Mouse (Mus musculus) c-Kit-positive CD71-negative TER-119-negative erythroid progenitor cells, embryonic 14.5 days (primary cell): ENCODE results near the gene Col24a1.

Experiments used
- DNase-seq: peaks from one replicate; pipeline ENCODE4 v3.0.0-alpha.2; 2013; ENCODE audit warnings: low read depth

Gene Col24a1

DNA sequence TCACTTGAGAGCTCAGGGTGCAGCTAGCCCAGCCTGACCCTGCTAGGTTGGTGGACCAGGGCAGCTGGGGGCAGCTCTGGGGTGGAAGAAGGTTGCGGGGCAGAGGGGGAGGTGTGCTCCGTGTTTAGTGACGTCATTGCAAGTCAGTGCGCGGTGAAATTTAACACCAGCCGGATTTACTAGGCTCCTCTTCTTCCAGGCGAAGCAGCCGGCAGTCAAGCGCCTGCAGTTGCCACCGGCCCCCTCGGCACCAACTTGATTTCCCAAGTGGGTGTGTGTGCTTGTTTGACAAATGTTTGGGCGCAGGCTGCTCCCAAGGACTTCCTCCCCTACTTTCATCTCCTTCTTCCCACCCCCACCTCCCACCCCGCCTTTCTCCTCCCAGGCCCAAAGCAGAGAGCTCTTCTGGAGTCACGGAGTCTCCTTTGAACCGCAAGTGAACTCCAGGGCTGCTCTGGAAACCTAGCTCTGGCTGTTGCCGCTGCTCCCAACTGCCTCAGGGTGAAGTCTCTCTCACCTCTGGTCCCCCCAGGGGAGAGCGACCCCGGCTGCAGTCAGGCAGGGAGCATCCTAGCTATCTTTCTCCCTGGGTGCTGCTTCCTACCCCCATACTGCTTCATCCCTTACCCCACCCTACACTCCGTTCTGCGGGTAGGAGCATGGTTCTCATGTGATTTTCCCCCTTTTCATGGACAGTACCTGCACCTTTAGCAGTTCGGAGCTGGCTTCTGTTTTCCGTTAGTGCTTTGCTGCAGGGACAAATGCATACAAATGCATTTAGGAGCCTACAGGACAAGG is at the start of gene Col24a1:
Gene Col24a1, plus strand, starts transcription at position 136 of the 798 bp plus-strand sequence.
- no peak for DNase-seq

DNA sequence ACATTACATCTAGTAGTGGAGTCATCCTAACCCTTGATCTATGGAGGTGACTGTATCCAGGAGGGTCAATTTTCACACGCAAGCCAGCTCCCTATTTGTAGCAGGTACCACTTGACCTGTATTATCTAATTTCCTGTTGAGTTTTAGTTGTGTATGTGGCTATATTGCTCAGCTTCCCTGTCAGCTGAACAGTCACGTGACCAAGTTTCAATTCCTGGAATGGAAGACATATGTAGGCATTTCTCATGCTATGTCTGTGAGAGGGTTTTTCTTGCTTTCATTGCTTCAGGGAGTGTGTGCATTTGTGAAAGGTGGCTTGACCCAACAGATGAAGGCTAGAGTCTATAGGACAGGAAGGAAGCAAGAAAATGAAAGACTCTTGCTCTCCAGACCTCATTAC is 44.2 kb upstream of the Col24a1 start:
- no peak for DNase-seq

DNA sequence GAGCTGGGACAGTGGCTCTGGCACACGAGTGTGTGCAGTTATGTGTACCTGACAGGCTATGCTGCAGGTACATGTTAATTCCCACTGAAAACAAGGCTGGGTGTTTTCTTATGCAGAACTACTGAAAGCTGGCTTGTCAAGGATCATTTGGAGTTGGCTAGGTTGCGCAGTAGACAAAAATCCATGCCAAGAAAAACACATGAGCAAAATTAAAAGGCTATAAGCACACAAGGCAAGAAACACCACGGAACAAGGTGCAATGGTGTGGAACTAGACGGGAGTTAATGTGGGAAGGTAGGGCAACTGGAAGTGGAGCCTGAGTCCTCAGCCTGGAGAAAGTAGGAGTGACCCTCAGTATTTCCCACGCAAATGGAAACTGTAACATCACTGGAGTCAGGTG is 39.2 kb upstream of the Col24a1 start:
- no peak for DNase-seq

- no peak for DNase-seq
Observed at GRCm38 (mm10) chr3:145254764-145255396, 37.4 kb upstream of the Col24a1 start.

- DNase-seq = no peak
Observed at GRCm38 (mm10) chr3:145256647-145257046, 35.6 kb upstream of the Col24a1 start.

DNA sequence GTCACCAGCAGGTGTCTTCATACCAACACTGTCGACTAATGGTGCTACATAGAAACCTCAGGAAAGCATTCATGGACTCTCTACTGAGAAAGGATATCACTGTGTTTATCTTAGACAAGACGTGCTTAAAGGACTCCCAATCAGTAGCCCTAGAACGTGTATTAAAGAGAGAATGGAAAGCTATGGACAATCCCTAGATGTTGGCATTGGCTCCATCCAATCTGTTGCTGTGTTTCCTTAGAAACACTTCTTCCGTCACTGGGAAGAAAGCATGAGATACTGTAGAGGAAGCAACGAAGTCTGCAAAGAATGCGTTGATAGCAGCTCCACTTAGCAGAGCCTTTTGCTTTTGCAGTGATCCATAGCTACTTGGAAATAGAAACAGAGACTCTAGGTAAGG is 32.6 kb upstream of the Col24a1 start:
- no peak for DNase-seq

DNA sequence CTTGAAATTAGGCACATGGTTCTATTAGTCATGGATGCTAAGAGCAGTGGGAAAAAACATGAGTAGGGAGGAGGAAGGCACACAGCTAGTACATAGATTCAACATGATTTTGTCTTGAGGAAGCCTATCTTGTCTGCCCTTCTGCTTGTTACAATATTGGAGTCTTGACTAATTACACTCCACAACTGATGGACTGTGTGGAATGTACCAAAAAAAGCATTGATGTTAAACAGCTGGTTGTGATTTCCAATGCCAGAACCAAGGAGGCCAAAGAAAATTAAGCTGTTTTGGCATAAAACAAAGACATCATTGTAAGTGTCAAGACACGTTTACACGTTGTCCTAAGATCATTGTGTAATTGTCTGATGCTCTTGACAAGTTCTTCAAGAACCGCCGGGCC is 29.1 kb upstream of the Col24a1 start:
- no peak for DNase-seq

- no peak for DNase-seq
Observed at GRCm38 (mm10) chr3:145268066-145268465, 24.2 kb upstream of the Col24a1 start.

DNA sequence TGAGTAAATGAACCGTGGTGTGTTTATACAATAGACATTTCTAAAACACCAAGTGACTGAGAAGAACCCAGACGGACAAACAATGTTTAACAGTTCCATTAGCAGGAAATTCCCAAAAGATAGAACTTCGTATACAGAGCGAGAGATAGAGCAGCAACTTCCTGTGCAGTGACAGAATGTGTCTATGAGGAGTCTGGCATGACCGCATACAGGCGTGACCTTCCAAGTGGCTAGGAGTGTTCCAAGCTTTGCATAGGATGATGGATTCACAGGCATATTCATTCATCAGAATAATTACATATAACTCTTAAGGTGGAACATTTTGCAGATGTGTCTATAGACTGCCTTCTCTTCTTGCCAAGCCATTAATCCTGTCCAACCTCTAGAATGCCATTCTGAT is 18.1 kb upstream of the Col24a1 start:
- no peak for DNase-seq

DNA sequence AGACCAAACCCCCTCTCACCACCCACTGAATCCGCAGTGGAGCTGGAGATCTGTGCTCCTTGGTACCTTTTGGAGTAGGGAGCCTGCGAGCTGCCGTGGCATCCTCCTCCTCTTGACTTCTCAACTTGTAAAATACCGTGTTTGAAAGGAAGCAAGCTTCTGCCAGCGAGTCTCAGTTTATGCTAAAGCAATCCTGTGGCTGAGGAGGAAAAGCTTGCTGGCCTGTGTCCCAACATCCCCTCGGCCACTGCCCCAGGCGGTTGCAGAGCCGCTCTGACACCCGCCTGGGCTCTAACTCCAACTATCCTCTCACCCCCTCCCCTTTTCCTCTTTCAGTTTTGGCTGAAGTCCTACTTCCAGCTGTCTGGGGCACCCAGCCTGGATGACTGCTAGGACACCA is 935 bp downstream of the Col24a1 start:
- DNase-seq = no peak

DNA sequence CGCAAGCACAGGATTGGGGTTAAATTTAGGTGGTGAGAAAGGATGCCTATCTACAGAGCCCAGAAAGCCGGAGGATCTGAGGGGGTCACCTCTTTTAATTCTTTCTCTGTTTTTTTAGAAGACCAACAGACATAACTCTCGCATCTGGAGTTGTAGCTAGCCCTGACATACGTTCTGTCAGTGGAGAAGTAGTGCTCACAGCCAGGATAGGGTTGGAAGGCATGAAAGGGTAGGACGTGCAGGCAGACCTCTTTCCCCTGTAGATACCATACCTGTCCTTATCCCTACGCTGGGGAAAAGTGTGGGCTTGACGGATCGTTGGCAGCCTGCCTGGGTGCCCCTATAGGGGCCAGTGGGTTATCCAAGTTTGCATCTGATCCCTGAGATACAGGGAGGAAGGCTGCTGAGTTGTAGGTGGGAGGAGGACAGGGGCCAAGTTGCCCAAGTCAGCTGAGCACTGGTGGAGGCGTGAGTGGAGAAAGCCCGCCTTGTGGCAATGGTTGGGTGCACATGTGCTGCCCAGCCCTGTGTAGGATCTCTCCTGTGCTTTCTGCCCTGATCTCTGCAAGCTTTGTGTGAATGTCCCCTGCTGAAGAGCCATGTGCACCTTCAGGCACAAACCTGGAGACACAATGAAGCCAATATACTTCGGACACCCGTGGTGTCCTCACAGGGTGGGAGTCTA is 1.5 kb downstream of the Col24a1 start:
- no peak for DNase-seq

DNA sequence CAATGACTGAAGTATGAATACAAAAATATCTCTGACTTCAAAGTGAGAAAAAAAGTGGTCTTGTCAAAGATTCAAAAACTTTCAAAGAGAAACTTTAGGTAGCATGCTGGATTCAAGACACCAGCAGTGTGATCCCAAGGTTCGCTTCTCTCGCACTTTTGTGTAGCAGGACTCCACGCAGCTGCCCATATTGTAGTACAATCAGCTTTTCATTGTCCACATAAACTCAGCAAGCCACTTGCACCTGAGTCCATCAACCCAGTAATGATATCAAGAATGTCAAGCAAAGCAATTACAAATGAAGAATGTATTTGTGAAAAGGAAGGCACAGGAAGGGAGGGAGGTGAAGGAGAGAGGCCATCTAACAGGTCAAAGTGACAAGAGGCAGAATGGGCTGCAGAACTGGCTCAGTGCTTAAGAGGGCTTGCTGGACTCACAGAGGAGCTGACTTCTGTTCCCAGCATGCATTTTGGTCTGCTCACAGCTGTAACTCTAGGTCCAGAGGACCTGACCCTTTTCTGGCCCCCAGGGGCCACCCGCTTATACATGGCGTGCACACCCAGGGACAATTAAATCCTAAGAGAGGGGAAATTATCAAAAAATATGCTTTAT is 7.8 kb downstream of the Col24a1 start:
- no peak for DNase-seq

- no peak for DNase-seq
Observed at GRCm38 (mm10) chr3:145305311-145305710, 13.0 kb downstream of the Col24a1 start.

GRCm38 (mm10) chr3:145307209-145307608 is 14.9 kb downstream of the Col24a1 start:
- DNase-seq = peak; percentile 5

DNA sequence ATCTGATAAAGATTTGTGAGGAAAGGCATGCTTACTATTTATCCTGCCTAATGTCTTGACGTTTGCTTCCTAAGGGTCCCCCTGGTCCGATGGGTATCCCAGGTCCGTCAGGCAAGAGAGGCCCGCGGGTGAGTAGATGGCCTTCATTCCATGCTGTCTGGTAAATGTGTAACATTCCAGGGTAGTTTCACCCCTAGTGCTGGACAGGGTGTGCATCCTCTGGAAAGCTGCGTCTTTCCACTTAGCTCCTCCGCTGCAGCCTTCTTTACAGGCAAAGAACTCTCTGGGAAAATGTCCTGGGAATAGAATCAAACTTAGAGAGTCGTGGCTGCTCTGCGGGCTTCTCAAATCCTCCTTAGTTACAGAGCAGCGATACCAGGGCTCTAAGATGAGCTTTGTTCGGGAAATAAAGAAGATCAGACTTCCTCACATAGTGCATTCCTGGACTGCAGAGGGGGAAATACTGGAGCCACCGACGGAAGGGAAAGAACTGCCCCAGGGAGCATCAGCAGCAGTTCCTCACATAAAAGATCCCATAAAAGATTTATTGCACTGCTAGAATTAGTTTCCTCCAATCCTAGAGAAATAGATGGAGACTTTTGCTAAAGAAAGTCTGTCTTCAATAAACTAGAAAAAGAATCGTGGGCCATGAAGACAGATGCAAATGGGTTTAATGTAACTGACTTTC is 28.5 kb downstream of the Col24a1 start:
- DNase-seq = no peak

- no peak for DNase-seq
Observed at GRCm38 (mm10) chr3:145325402-145325801, 33.1 kb downstream of the Col24a1 start.

DNA sequence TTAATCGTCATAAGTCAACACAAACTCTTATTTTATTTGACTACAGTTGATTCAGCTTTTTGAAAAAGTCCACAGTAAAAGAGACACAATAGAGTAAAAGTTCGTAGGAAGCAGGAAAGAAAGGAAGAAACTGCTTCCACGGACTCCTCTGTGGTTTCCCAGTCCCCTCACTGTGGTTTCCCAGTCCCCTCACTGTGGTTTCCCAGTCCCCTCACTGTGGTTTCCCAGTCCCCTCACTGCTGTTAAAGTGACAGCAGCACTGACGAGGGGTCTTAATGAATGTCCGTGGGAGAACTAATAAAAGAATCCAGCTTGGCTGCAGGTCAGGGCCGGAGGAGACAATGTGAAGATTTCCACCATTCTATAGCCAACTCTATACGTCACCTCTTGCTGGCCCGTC is 39.4 kb downstream of the Col24a1 start:
- DNase-seq = no peak

GRCm38 (mm10) chr3:145334046-145334445 is 41.8 kb downstream of the Col24a1 start:
- no peak for DNase-seq

GRCm38 (mm10) chr3:145337161-145337560 is 44.9 kb downstream of the Col24a1 start:
- DNase-seq = no peak

- DNase-seq = no peak
Observed at GRCm38 (mm10) chr3:145339851-145340499, 47.7 kb downstream of the Col24a1 start.

- DNase-seq = no peak
Observed at GRCm38 (mm10) chr3:145348690-145349089, 56.4 kb downstream of the Col24a1 start.

- no peak for DNase-seq
Observed at GRCm38 (mm10) chr3:145353951-145354350, 61.7 kb downstream of the Col24a1 start.
